7 mouse cellular contexts compared by ENCODE assay signal in genomic region chrX:93911087-93911840, GRCm38 (mm10). TPM values are rescaled to one million over a fixed set of nuclear protein-coding genes. Genes with fewer than 3 reads are reported as not detected.
DNase-seq lines count a peak whose midpoint lies in the region; ATAC-seq lines count a peak whose summit lies in the region.

No protein-coding gene starts in this region.

- 0 out of 2 replicates have a peak overlapping the region, but pooled peaks have one; percentile 56 for H3K9ac ChIP-seq in hindbrain, embryonic 13.5 days

- peaks cover 8% of the 10 kb centered on the region; the same call in 1 of the 2 replicates for H3K27me3 ChIP-seq in hindbrain, embryonic 13.5 days

- H3K4me1 ChIP-seq in hindbrain, embryonic 13.5 days (replicated peaks): no peaks in the 10 kb centered on the region

- peak; percentile 12 for DNase-seq in T-cell, adult 2 months (ENCODE audit: low spot score)
- DNase-seq in cerebellum, postnatal 10 days: peak; percentile 71 to 75
- peak; percentile 5 to 39 for DNase-seq in frontal cortex, postnatal 25 days (ENCODE audit: low spot score in 2 of 2)
- DNase-seq in layer of hippocampus, postnatal 36 days: peak; percentile 37 to 38
- DNase-seq in lung, postnatal 4 days: peak; percentile 28 to 49
- DNase-seq in right cerebral cortex, adult 2 months (ENCODE audit: low spot score in 2 of 2): peak; percentile 44 to 57

- no peak overlapping the region for H3K27ac ChIP-seq in hindbrain, embryonic 13.5 days

- ATAC-seq in hindbrain, embryonic 13.5 days (ENCODE audit: low FRiP score): peak; percentile 84

- peak overlapping the region; percentile 50 for H3K4me2 ChIP-seq in hindbrain, embryonic 13.5 days

- H3K36me3 ChIP-seq in hindbrain, embryonic 13.5 days: no peaks in the 10 kb centered on the region

- WGBS in hindbrain, embryonic 13.5 days: 27% methylated on average over 21 of the region's 21 CpGs

- peak overlapping the region; percentile 30 for H3K4me3 ChIP-seq in hindbrain, embryonic 13.5 days

- no peaks in the 10 kb centered on the region for H3K9me3 ChIP-seq in hindbrain, embryonic 13.5 days

RNA-seq across cellular contexts. Expression of gene AU015836, which starts 57.2 kb away (rescaled TPM):
- not detected in 2 replicates for polyA plus RNA-seq in hindbrain, embryonic 13.5 days (2015; fragmentation: Nextera tagmentation; extraction: Ambion mirVana)
- not detected for total RNA-seq in layer of hippocampus, postnatal 36 days (2021)

Comparison
In these comparisons a context has a peak if more than half of its experiments do, and no peak if none do; other contexts are left out.
1. DNase-seq: peak in every context shown above with its lines; median percentile 73 in cerebellum, postnatal 10 days; 50 in right cerebral cortex, adult 2 months; 38 in lung, postnatal 4 days; 38 in layer of hippocampus, postnatal 36 days; 22 in frontal cortex, postnatal 25 days; 12 in T-cell, adult 2 months.